Mouse (Mus musculus) bone marrow, adult 2 months (tissue): ENCODE results near the gene Lrch1.

ENCODE experiments used
- CTCF ChIP-seq: fragments of 200-500 bp; IDR thresholded peaks from 2 replicates; pipeline ENCODE4 v1.5.1; 2011; ENCODE audit warnings: low read length, control low read depth; ENCODE audit not compliant: control insufficient read depth, insufficient read depth
- POLR2A ChIP-seq: fragments of 200-500 bp; IDR thresholded peaks from 2 replicates; pipeline ENCODE4 v1.6.1; 2011; ENCODE audit warnings: low read depth, mild to moderate bottlenecking, control low read depth, low read length, borderline replicate concordance; ENCODE audit not compliant: control insufficient read depth

GRCm38 (mm10) chr14:74831653-74832052 is 116.0 kb downstream of the Lrch1 start:
- TF ChIP-seq CTCF = no peak
- TF ChIP-seq POLR2A = no peak
